Mouse (Mus musculus) spleen, adult 2 months (tissue): Measurements from ENCODE around the gene Nup43. TPM values are rescaled to one million over a fixed set of nuclear protein-coding genes. Genes with fewer than 3 reads are reported as not detected.
"Not testable (repeated sequence)": the region's sequence is repeated elsewhere in the genome, so short reads cannot be mapped to it uniquely, and the experiment has no call there.

Experiments
- DNase-seq, 2 experiments: peaks; one replicate each; pipeline versions ENCODE4 v3.0.0 to v3.0.0-alpha.2; 2012 to 2021; ENCODE audit warnings: low spot score in 2 of 2, low read depth in 1 of 2
- H3K27ac ChIP-seq: fragments of 200-500 bp; 2 replicates; pipeline ENCODE4 v1.5.1; 2012; ENCODE audit warnings: low read length, inconsistent platforms; ENCODE audit not compliant: insufficient read depth
- H3K27me3 ChIP-seq: fragments of 200-500 bp; 2 replicates; pipeline ENCODE4 v1.6.1; 2012; ENCODE audit warnings: mild to moderate bottlenecking, moderate library complexity, low read length, inconsistent platforms; ENCODE audit not compliant: control insufficient read depth, insufficient read depth
- H3K36me3 ChIP-seq: fragments of 200-500 bp; 2 replicates; pipeline ENCODE4 v1.6.1; 2012; ENCODE audit warnings: mild to moderate bottlenecking, low read length, inconsistent platforms; ENCODE audit not compliant: control insufficient read depth, insufficient read depth
- H3K4me1 ChIP-seq: fragments of 200-500 bp; 2 replicates; pipeline ENCODE4 v1.6.1; 2011; ENCODE audit warnings: inconsistent platforms; ENCODE audit not compliant: control insufficient read depth, insufficient read depth, insufficient read length
- H3K4me3 ChIP-seq: fragments of 200-500 bp; 2 replicates; pipeline ENCODE4 v1.5.1; 2011; ENCODE audit warnings: mild to moderate bottlenecking, inconsistent platforms; ENCODE audit not compliant: insufficient read depth, insufficient read length; ENCODE audit errors: extremely low read depth
- CTCF ChIP-seq: fragments of 200-500 bp; IDR thresholded peaks from 2 replicates; pipeline ENCODE4 v1.5.1; 2011; ENCODE audit warnings: mild to moderate bottlenecking, inconsistent platforms; ENCODE audit not compliant: insufficient read depth, insufficient read length, insufficient replicate concordance; ENCODE audit errors: extremely low read depth
- POLR2A ChIP-seq: fragments of 200-500 bp; IDR thresholded peaks from 2 replicates; pipeline ENCODE4 v1.6.1; 2011; ENCODE audit warnings: low read depth, low read length, inconsistent platforms
- WGBS: fragments of 180-500 bp; shearing (Covaris S2); methylation state at CpG from one replicate; pipeline ENCODE4 v1.1.7; 2018; 5-methylcytosine and 5-hydroxymethylcytosine counted together
- polyA plus RNA-seq: library from polyadenylated mRNA; depleted of rRNA; stranded (reverse); fragments of >200 nt; gene quantifications from 2 replicates; pipeline ENCODE4 v1.2.3, GENCODE M21; 2012; rRNA removed

Nup43 gene
- 5.2 and 5.8 TPM in 2 replicates for polyA plus RNA-seq

DNA sequence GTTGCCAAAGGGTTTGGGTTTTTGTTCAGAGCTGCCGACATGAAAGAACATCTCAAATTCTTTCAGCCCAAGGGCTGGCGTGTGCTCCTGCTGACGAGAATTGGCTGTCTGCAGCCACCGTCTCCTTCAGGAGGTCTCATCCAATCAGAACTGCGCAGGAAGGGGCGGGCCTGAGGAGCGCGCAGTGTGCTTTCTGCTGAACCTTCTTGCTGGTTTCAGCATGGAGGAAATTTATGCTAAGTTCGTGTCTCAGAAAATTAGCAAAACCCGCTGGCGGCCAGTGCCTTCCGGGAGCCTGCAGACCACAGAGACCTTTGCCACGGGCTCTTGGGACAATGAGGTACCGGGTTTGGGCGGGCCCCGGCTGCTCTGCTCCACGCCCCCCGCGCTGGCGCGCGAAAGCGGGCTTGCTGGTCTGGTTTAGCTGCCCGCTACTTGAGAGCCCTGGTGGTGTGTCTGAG is at the start of gene Nup43:
Gene Nup43, plus strand, starts transcription at position 162 of the 461 bp plus-strand sequence.
- Histone ChIP-seq H3K4me3 (peak within 1 kb of the TSS; percentile 74), H3K27me3 (no peaks in the 10 kb centered on the region), H3K4me1 (no peaks in the 10 kb centered on the region; the same call in none of the 2 replicates), H3K27ac (peak within 1 kb of the TSS; percentile 45; the same call in 1 of the 2 replicates), H3K36me3 (peaks cover 2% of the 10 kb centered on the region; the same call in 1 of the 2 replicates)
- peak; percentile 81 to 87 for DNase-seq
- TF ChIP-seq CTCF (no peak), POLR2A (no peak)
- under 1% methylated on average over 24 of the region's 24 CpGs for WGBS

DNA sequence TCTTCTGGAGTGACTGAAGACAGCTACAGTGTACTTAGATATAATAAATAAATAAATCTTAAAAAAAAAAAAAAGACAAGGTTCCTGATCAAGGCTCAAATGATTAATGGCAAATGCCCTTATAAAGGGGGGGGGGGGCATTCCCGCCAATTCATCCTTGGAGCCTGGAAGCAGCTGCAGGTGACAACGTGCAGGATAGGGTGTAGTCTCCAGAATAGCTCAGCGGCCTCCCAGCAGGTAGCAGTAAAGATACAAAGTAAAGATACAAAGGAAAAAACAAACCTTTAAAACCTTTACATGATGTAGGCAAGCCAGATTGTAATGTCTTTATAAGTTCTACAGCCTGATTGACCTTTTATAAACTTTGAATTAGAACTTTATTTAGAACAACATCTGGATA is 49.7 kb upstream of the Nup43 start:
- not testable (repeated sequence) for H3K36me3 ChIP-seq, DNase-seq, H3K4me3 ChIP-seq, H3K4me1 ChIP-seq, H3K27me3 ChIP-seq, H3K27ac ChIP-seq
- 75% methylated on average over 3 of the region's 3 CpGs for WGBS

DNA sequence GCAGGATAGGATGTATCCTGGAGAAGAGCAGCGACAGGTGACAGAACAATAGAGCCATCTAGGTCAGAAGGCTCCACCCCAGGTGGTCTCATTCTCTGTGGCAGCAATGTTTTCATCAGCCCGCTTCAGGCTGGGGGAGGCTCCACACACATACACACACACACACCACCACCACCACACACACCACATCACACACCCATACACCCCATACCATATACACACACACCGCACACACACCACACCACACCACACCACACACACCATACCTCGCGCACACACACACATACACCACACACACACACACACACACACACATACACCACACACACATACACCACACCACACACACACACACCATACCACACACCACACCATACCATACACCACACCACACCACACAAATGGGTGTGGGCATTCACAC is 47.5 kb upstream of the Nup43 start:
- WGBS = 90% methylated on average over 5 of the region's 5 CpGs
- Histone ChIP-seq H3K27me3 (no peaks in the 10 kb centered on the region), H3K4me3 (no peak overlapping the region), H3K4me1 (no peaks in the 10 kb centered on the region), H3K27ac (no peak overlapping the region), H3K36me3 (no peaks in the 10 kb centered on the region)
- TF ChIP-seq CTCF (no peak), POLR2A (no peak)
- DNase-seq = no peak

DNA sequence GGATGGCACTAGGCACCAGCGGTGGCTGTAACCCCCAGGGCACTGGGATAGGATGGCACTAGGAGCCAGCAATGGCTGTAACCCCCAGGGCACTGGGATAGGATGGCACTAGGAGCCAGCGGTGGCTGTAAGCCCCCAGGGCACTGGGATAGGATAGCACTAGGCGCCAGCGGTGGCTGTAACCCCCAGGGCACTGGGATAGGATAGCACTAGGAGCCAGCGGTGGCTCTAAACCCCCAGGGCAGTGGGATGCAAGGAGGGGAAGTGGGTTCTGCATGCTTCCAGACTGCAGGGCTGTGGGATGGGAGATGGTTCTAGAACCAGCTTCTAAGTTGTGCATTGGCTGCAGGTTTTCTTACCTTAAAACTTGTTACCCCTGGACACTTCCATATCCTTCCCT is 46.6 kb upstream of the Nup43 start:
- Histone ChIP-seq H3K27ac (no peak overlapping the region), H3K36me3 (no peaks in the 10 kb centered on the region), H3K4me1 (no peaks in the 10 kb centered on the region), H3K4me3 (no peak overlapping the region), H3K27me3 (no peaks in the 10 kb centered on the region)
- no peak for DNase-seq
- 92% methylated on average over 5 of the region's 5 CpGs for whole genome bisulfite sequencing
- TF ChIP-seq POLR2A (no peak), CTCF (no peak)

DNA sequence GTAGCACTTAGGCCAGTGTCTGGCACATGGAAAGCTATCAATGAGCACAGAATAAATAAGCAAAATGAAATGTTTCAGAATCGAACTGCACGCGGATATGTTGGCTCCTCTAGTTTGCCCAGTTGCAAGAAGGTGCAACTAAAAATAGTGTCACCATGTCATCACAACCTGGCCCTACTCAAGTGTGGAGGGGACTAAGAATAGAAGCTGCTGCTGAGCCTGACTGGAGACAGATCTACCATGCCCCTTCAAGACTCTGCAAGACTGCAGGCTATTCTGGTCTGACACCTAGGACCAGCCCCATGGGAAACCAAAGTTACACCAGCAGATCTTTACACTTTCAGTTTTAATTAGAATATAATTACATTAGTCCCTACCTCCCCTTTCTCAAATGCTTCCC is 44.9 kb upstream of the Nup43 start:
- H3K27ac ChIP-seq = no peak overlapping the region
- WGBS = 89% methylated on average over 3 of the region's 3 CpGs
- no peak for TF ChIP-seq CTCF
- no peak for TF ChIP-seq POLR2A
- DNase-seq = no peak
- H3K27me3 ChIP-seq = no peaks in the 10 kb centered on the region
- peaks cover under 1% of the 10 kb centered on the region; the same call in 1 of the 2 replicates for H3K36me3 ChIP-seq
- H3K4me3 ChIP-seq = no peak overlapping the region
- H3K4me1 ChIP-seq = no peaks in the 10 kb centered on the region

DNA sequence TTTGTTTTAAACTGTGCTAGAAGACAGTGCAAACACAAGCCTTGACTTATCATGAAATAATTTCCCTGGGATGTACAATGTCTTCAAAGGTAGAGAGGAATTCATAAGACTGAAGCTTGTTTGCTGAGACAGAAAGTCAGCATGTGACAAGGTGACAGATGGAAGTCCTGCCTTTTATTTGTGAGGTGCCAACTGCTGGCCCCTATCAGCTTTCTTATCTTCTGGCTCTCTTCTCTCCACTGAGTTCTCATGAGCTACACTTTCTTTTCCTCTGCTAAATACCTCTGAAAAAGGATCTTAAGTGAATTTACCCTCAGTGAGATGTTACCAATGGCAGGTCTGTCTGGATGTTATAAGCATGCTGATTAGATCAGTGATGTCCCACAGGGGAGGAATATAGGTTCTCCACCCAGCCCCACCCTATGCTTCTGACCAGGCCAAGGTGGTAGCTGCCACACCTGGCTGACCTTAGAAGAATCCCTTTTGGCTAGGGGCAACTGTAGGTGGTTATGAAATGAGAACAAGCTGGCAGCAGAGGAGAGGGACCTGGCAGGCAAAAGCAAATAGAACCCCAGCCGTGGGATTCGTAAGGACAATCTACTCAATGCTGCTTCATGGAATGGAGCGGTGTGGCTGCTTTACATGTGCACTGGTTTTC is 43.3 kb upstream of the Nup43 start:
- Histone ChIP-seq H3K36me3 (peaks cover 3% of the 10 kb centered on the region), H3K27me3 (no peaks in the 10 kb centered on the region), H3K4me3 (no peak overlapping the region), H3K27ac (no peak overlapping the region), H3K4me1 (no peaks in the 10 kb centered on the region)
- no peak for TF ChIP-seq CTCF
- TF ChIP-seq POLR2A = no peak
- DNase-seq = no peak
- 96% methylated on average over 3 of the region's 3 CpGs for WGBS

DNA sequence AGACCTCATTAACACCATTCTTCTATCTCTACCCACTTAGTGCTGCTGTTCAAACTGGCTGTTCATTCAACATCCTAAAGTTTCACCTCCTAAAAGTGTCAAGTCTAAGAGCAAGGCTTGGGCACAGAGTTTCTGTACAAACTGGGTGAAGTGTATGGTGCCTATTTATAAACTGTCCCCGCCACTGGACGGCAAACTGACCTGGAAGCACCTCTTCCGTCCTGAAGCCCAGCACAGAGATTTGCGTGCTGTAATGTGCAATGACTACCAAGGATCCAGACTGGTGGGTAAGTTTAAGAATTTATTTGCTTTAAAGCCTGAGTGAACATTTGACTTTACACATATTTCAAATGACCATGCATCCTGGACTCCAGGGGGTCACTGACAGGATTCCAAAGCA is 38.2 kb upstream of the Nup43 start:
- no peak for DNase-seq
- H3K4me3 ChIP-seq = no peak overlapping the region
- H3K27me3 ChIP-seq = no peaks in the 10 kb centered on the region
- H3K27ac ChIP-seq = no peak overlapping the region
- TF ChIP-seq POLR2A (no peak), CTCF (no peak)
- no peaks in the 10 kb centered on the region; the same call in 1 of the 2 replicates for H3K4me1 ChIP-seq
- peaks cover 12% of the 10 kb centered on the region for H3K36me3 ChIP-seq
- 99% methylated on average over 4 of the region's 4 CpGs for WGBS
